Mouse (Mus musculus) hindbrain, embryonic 15.5 days (tissue): ENCODE results near the gene Slc35b2. TPM values are rescaled to one million over a fixed set of nuclear protein-coding genes. Genes with fewer than 3 reads are reported as not detected.

ENCODE experiments used
- ATAC-seq: fragments of 200-750 bp; cut with Nextera tagmentation; 2 replicates; pipeline ENCODE4 v1.8.0; 2017; ENCODE audit warnings: low read depth, moderate number of reproducible peaks, moderate TSS enrichment; ENCODE audit not compliant: low FRiP score
- H3K27ac ChIP-seq: fragments of 300-500 bp; sonication (generic); replicated peaks from 2 replicates; pipeline ENCODE4 v1.5.1; 2015; ENCODE audit warnings: mild to moderate bottlenecking, inconsistent platforms
- H3K27me3 ChIP-seq: fragments of 300-500 bp; sonication (generic); 2 replicates; pipeline ENCODE4 v1.6.1; 2015; ENCODE audit warnings: control low read depth, inconsistent platforms
- H3K36me3 ChIP-seq: fragments of 300-500 bp; sonication (generic); 2 replicates; pipeline ENCODE4 v1.6.1; 2015; ENCODE audit warnings: control low read depth, inconsistent platforms
- H3K4me1 ChIP-seq: fragments of 300-500 bp; sonication (generic); replicated peaks from 2 replicates; pipeline ENCODE4 v1.6.1; 2015; ENCODE audit warnings: control low read depth, inconsistent platforms
- H3K4me2 ChIP-seq: fragments of 300-500 bp; sonication (generic); 2 replicates; pipeline ENCODE4 v1.6.1; 2015; ENCODE audit warnings: moderate library complexity, mild to moderate bottlenecking, inconsistent platforms
- H3K4me3 ChIP-seq: fragments of 300-500 bp; sonication (generic); 2 replicates; pipeline ENCODE4 v1.5.1; 2015; ENCODE audit warnings: mild to moderate bottlenecking, inconsistent platforms
- H3K9ac ChIP-seq: fragments of 300-500 bp; sonication (generic); 2 replicates; pipeline ENCODE4 v1.6.1; 2015; ENCODE audit warnings: inconsistent platforms
- H3K9me3 ChIP-seq: fragments of 300-500 bp; sonication (generic); 2 replicates; pipeline ENCODE4 v1.6.1; 2016; ENCODE audit warnings: control low read depth, inconsistent platforms
- WGBS: fragments of 180-500 bp; shearing (Covaris S2); methylation state at CpG from one replicate; pipeline ENCODE4 v1.1.7; 2015; 5-methylcytosine and 5-hydroxymethylcytosine counted together
- polyA plus RNA-seq: library from polyadenylated mRNA; unstranded; fragments of >200 nt; fragmentation: Nextera tagmentation; extraction: Ambion mirVana; gene quantifications from 2 replicates; pipeline ENCODE4 v1.2.1, GENCODE M21; 2015

The Slc35b2 gene
- polyA plus RNA-seq, 1 experiment from 2014 or later = 90.4 TPM

DNA sequence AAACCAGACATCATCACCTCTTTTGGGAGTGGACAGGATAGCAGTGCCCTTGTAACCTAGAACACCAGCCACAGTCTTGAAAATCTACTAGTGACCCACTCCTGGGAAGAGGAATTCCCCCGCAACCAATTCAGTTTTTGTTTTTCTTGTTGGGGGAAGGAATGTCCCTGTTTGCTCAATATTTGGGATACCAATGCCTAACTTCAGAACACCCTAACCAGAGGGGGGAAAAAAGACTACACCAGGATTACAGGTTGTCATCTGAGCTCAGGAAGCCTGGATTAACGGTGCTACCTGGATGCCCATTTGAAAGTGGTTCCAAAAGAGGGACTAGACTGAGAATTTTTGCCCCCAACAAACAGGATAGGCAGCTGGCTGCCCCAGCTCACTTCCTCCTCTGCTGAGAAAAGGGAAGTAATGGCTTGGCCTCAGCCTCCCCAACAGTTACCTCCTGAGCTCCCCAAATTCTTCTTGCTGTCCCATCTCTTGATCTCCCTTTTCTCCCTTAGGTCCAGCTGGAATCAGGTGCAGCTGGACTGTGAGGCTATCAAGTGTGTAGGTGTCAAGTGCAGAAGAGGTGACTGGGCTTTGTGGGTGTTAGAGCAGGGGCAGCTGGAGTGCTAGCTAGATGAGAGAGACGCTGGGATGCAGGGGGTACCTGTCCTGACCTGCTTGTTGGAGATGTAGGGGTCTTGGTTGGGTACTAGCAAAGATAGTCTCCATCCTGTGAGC lies 7.0 kb upstream of the Slc35b2 start:
- Histone ChIP-seq H3K36me3 (no peaks in the 10 kb centered on the region), H3K4me3 (peak overlapping the region; percentile 70), H3K27ac (no peak overlapping the region), H3K9me3 (no peaks in the 10 kb centered on the region), H3K27me3 (peaks cover 11% of the 10 kb centered on the region), H3K4me1 (peaks cover 19% of the 10 kb centered on the region), H3K4me2 (peak overlapping the region; percentile 83), H3K9ac (peak overlapping the region; percentile 64)
- no peak for ATAC-seq
- WGBS = 78% methylated on average over 3 of the region's 3 CpGs

DNA sequence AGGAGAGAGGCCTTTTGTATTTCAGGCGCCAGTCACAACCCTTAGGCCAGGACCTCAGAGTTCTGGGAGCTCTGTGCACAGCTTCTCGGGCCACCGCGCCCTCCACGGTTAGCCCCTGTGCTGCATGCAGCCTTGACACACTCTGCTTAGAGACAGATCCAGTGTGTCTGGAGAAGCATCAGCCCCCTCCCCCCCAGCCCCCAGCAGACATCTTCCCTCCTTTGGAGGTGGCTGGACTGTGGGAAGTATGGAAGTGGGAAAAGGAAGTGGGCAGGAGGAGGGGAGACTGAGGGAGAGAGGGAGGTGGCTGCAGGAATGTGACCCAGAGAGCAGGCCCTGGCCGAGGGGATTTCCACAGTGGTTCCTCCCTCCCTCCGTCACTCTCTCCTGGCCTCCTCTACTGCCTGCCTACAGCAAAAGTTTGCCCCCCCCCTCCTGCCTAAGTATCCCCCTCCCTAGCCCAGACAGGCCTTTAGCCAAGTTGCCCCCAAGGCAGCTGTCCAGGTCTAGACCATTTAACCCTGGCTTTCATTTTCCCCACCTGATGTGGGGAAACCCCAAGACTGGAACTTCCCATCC lies 6.3 kb upstream of the Slc35b2 start:
- Histone ChIP-seq H3K4me1 (peaks cover 15% of the 10 kb centered on the region), H3K27ac (no peak overlapping the region), H3K4me3 (no peak overlapping the region), H3K36me3 (no peaks in the 10 kb centered on the region), H3K4me2 (peak overlapping the region; percentile 83; the same call in 1 of the 2 replicates), H3K9me3 (no peaks in the 10 kb centered on the region), H3K27me3 (peaks cover 11% of the 10 kb centered on the region), H3K9ac (no peak overlapping the region)
- 67% methylated on average over 7 of the region's 7 CpGs for WGBS
- no peak for ATAC-seq

DNA sequence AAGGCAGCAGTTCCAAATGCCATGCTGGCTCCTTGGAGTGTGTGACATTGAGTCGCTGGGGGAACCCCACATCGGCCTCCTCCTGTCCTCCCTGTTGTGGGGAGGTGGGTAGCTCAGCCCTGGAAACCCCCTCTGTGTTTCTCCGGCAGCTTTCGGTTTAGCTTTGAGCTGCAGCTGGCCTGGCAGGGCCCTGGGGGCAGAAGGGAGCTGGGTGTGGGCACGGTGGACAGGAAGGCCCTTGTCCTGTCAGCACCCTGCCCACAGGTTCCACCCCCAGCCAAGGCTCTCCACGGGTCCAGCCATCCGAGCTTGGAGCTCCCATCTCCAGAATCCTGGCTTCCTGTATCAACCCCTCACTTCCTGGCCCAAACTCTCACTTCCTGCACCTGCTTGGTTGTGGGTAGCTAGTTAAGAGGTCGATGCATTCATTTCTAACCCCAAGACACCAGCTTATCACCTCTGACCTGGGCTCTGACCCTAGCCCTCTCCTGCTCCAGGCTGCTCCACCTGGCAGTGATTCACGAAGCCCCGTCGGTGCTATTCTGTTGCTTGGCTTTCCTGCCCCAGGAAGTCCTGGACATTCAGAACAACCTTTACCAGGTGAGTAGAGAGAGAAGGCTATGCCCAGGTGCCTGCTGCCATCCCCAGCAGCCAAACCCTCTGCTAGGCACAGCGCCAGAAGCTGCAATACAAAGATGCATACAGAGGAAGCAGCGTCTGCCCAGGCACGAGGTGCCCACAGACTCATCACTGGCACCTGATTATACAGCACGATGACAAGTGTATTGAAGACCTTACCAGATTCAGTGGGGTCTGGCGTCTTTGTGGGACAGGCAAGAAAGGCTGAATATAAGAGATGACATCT lies 5.4 kb upstream of the Slc35b2 start:
- Histone ChIP-seq H3K4me2 (no peak overlapping the region), H3K27ac (no peak overlapping the region), H3K9ac (no peak overlapping the region), H3K36me3 (no peaks in the 10 kb centered on the region), H3K27me3 (peaks cover 11% of the 10 kb centered on the region), H3K4me1 (peaks cover 15% of the 10 kb centered on the region), H3K4me3 (no peak overlapping the region), H3K9me3 (no peaks in the 10 kb centered on the region)
- WGBS = 73% methylated on average over 16 of the region's 16 CpGs
- no peak for ATAC-seq

DNA sequence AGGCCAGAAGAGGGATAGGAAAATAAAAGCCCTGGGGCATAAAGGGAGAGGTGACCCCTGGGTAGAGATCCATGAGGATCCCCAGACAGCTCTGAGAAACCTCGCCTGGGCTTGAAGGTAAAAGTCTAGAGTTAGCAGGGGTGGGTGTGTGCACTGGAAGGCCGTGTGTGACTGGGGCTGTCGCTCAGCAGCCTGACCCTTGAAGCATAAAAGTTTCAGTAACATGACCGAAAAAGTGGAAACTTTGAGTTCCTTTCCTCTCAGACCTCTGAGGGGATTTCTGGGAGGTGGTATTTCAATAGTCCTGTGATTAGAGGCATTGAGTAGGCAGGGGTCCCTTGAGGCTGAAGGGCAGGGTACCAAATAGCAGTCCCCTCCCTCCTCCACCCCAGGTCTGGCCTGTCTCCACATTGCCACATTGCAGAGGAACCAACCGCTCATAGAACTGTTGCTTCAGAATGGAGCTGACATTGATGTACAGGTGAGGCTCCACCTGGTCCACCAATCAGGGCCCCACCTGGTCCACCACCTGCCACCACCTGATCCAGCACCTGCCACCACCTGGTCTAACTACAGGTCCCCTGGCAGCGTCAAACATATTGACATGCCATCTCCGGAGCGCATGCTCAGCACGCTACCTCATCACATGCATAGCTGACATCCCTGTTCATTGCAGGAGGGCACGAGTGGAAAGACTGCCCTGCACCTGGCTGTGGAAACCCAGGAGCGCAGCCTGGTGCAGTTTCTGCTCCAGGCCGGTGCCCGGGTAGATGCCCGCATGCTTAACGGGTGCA lies 3.7 kb upstream of the Slc35b2 start:
- H3K9me3 ChIP-seq = no peaks in the 10 kb centered on the region
- peaks cover 20% of the 10 kb centered on the region for H3K4me1 ChIP-seq
- H3K27me3 ChIP-seq = peaks cover 9% of the 10 kb centered on the region
- H3K4me2 ChIP-seq = no peak overlapping the region
- no peak overlapping the region for H3K4me3 ChIP-seq
- 90% methylated on average over 15 of the region's 15 CpGs for WGBS
- H3K9ac ChIP-seq = no peak overlapping the region
- H3K36me3 ChIP-seq = no peaks in the 10 kb centered on the region
- no peak for ATAC-seq
- no peak overlapping the region for H3K27ac ChIP-seq

DNA sequence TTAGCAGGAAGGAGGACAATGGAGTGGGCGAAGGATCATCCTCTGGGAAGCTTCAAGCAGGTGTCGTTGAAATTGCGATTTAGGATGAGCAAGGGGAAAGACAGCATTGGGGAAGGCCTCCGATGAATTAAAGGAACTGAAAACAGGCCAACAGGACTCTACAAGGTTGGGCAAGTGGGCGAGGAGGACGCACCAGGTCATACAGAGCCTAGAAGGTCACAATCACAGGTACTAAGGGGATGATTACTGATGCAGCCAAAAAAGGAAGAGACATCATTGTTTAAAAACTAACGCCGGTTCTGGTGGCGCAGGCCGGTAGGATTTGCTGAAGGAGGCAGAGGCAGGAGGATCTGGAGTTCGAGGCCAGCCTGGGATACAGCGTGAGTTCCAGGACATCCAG lies 458 bp upstream of the Slc35b2 start:
- Histone ChIP-seq H3K4me2 (peak overlapping the region; percentile 80; the same call in 1 of the 2 replicates), H3K9me3 (no peaks in the 10 kb centered on the region), H3K4me3 (no peak overlapping the region; the same call in 1 of the 2 replicates), H3K27ac (no peak overlapping the region), H3K36me3 (peaks cover 22% of the 10 kb centered on the region), H3K9ac (no peak overlapping the region), H3K4me1 (peaks cover 34% of the 10 kb centered on the region), H3K27me3 (no peaks in the 10 kb centered on the region)
- no peak for ATAC-seq
- WGBS = 80% methylated on average over 12 of the region's 12 CpGs

DNA sequence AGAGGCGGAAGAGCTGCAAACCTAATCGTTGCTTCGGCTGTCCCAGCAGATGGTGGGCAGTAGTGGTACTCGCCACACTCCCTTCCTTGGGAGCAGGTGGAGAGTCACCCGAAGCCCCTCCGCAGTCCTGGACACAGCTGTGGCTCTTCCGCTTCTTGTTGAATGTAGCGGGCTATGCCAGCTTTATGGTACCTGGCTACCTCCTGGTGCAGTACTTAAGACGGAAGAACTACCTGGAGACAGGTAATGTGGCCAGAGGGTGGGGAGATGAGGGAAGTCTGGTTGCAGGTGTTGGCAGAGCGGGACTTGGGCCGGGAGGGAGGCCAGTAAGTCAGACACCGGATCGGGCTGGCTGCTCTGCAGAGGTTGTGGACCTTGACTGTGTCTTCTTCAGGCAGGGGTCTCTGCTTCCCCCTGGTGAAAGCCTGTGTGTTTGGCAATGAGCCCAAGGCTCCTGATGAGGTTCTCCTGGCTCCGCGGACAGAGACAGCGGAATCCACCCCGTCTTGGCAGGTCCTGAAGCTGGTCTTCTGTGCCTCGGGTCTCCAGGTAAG lies 934 bp downstream of the Slc35b2 start:
- Histone ChIP-seq H3K27ac (peak overlapping the region; percentile 87), H3K9ac (peak overlapping the region; percentile 87), H3K9me3 (no peaks in the 10 kb centered on the region), H3K4me2 (peak overlapping the region; percentile 80), H3K27me3 (no peaks in the 10 kb centered on the region), H3K4me3 (peak overlapping the region; percentile 68), H3K4me1 (peaks cover 43% of the 10 kb centered on the region), H3K36me3 (peaks cover 35% of the 10 kb centered on the region)
- WGBS = 11% methylated on average over 18 of the region's 18 CpGs
- no peak for ATAC-seq

DNA sequence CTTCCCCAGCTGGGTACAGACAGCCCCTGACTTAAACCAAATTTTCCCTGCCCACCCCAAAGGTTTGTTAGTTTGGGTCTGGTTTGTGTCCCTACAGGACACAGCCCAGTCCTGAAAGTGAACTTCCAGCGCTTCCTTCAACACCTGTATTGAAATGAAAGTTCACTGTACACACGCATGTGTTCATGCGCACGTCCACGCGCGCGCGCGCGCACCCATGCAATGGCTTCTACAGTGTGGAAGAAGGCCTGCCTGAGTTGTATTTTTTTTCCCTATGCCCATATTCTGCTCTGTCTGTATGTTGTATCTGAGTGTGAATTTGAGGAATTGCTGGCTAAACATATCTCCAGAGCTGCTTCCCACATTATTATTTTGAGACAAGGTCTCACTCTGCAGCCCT lies 1.4 kb downstream of the Slc35b2 start:
- no peak for ATAC-seq
- no peaks in the 10 kb centered on the region for H3K27me3 ChIP-seq
- peaks cover 40% of the 10 kb centered on the region for H3K36me3 ChIP-seq
- peak overlapping the region; percentile 87 for H3K9ac ChIP-seq
- 98% methylated on average over 11 of the region's 11 CpGs for WGBS
- H3K9me3 ChIP-seq = no peaks in the 10 kb centered on the region
- H3K4me2 ChIP-seq = peak overlapping the region; percentile 80
- peak overlapping the region; percentile 87; the same call in 1 of the 2 replicates for H3K27ac ChIP-seq
- peaks cover 48% of the 10 kb centered on the region for H3K4me1 ChIP-seq
- peak overlapping the region; percentile 68 for H3K4me3 ChIP-seq

DNA sequence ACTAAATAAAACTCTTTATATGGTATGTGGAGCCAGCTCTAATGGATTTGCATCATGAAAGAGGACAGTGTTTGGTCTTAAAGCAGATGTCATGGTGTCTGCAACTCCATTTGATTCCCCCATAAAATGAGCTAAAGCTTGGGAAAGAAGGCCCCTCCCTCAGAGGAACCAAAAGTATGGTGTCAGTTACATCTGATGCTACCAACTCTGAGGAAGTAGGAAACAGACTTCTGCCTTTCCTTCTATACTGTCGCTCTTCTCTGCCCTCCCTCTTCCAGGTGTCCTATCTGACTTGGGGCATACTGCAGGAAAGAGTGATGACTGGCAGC lies 2.3 kb downstream of the Slc35b2 start:
- Histone ChIP-seq H3K4me1 (peaks cover 57% of the 10 kb centered on the region), H3K9ac (no peak overlapping the region)

DNA sequence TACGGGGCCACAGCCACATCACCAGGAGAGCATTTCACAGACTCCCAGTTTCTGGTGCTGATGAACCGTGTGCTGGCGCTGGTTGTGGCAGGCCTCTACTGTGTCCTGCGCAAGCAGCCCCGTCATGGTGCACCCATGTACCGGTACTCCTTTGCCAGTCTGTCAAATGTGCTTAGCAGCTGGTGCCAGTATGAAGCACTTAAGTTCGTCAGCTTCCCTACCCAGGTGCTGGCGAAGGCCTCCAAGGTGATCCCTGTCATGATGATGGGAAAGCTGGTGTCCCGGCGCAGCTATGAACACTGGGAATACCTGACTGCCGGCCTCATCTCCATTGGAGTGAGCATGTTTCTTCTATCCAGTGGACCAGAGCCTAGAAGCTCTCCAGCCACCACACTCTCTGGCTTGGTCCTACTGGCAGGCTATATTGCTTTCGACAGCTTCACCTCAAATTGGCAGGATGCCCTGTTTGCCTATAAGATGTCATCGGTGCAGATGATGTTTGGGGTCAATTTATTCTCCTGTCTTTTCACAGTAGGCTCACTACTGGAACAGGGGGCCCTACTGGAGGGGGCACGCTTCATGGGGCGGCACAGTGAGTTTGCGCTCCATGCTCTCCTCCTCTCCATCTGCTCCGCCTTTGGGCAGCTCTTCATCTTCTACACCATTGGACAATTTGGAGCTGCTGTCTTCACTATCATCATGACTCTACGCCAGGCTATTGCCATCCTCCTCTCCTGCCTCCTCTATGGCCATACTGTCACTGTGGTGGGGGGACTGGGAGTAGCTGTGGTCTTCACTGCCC lies 2.9 kb downstream of the Slc35b2 start:
- no peak overlapping the region for H3K4me2 ChIP-seq
- H3K36me3 ChIP-seq = peaks cover 55% of the 10 kb centered on the region
- H3K4me1 ChIP-seq = peaks cover 62% of the 10 kb centered on the region
- H3K9me3 ChIP-seq = no peaks in the 10 kb centered on the region
- WGBS = 64% methylated on average over 18 of the region's 18 CpGs
- no peak overlapping the region for H3K9ac ChIP-seq
- no peaks in the 10 kb centered on the region for H3K27me3 ChIP-seq
- no peak overlapping the region for H3K4me3 ChIP-seq
- ATAC-seq = no peak
- no peak overlapping the region; the same call in 1 of the 2 replicates for H3K27ac ChIP-seq

More for the DNA sequence above, 2.3 kb downstream of the Slc35b2 start:
- no peak for ATAC-seq
- Histone ChIP-seq H3K27ac (no peak overlapping the region), H3K9me3 (no peaks in the 10 kb centered on the region), H3K4me3 (no peak overlapping the region), H3K4me2 (no peak overlapping the region), H3K36me3 (peaks cover 49% of the 10 kb centered on the region), H3K27me3 (no peaks in the 10 kb centered on the region)
- WGBS = 80% methylated on average over 1 of the region's 1 CpGs

DNA sequence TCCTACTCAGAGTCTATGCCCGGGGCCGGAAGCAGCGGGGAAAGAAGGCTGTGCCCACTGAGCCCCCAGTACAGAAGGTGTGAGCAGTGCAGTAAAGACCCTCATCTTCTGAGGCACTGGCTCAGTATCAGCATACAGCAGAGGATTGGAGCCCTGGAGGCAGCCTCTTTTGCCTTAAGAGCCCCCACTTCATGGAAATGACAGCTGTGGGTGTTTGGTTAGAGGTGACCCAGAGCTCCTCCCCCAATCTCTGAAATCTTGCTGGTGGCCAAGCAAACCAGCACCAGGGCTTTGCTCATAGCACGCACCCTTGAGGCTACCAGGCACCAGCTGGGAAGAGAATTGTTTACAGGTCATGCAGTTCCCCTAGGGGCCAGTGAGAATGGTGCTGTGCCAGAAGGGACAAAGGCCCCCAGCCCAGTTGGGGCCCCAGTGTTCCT lies 3.5 kb downstream of the Slc35b2 start:
- Histone ChIP-seq H3K9me3 (no peaks in the 10 kb centered on the region), H3K27me3 (no peaks in the 10 kb centered on the region), H3K4me2 (no peak overlapping the region), H3K4me1 (peaks cover 67% of the 10 kb centered on the region), H3K36me3 (peaks cover 57% of the 10 kb centered on the region), H3K27ac (no peak overlapping the region; the same call in 1 of the 2 replicates), H3K4me3 (no peak overlapping the region), H3K9ac (no peak overlapping the region)
- ATAC-seq = no peak
- WGBS = 29% methylated on average over 4 of the region's 4 CpGs

DNA sequence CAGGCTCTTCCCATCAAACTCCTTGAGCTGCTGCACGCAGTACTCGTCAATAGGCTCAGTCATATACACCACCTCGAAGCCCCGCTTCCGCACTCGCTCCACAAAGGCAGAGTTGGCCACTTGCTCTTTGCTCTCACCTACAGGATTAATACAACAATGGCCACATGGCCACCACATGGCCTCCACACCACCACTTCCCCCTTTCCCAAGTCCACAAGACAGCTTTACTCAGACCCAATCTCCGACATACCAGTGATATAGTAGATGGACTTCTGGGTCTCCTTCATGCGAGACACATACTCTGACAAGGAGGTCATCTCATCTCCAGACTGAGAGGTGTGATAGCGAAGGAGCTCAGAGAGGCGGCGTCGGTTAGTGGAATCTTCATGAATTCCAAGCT lies 5.3 kb downstream of the Slc35b2 start:
- H3K27ac ChIP-seq = no peak overlapping the region
- 89% methylated on average over 12 of the region's 12 CpGs for WGBS
- no peak overlapping the region for H3K4me3 ChIP-seq
- peaks cover 57% of the 10 kb centered on the region for H3K36me3 ChIP-seq
- no peaks in the 10 kb centered on the region for H3K27me3 ChIP-seq
- no peak for ATAC-seq
- no peak overlapping the region for H3K9ac ChIP-seq
- H3K4me1 ChIP-seq = peaks cover 67% of the 10 kb centered on the region
- H3K9me3 ChIP-seq = no peaks in the 10 kb centered on the region
- H3K4me2 ChIP-seq = no peak overlapping the region
